Mouse (Mus musculus) ES-Bruce4 (cell line): ENCODE results near the gene Dazap2. TPM values are rescaled to one million over a fixed set of nuclear protein-coding genes. Genes with fewer than 3 reads are reported as not detected.

ENCODE experiments used
- H3K27ac ChIP-seq: 2 replicates; pipeline ENCODE4 v1.5.1; 2012; ENCODE audit warnings: low read length, inconsistent platforms; ENCODE audit not compliant: insufficient read depth
- H3K27me3 ChIP-seq: 2 replicates; pipeline ENCODE4 v1.6.1; 2012; ENCODE audit warnings: mild to moderate bottlenecking, low read length, inconsistent platforms; ENCODE audit not compliant: control insufficient read depth, poor library complexity, insufficient read depth, severe bottlenecking
- H3K36me3 ChIP-seq: 2 replicates; pipeline ENCODE4 v1.6.1; 2012; ENCODE audit warnings: inconsistent platforms, mild to moderate bottlenecking, low read length, moderate library complexity; ENCODE audit not compliant: control insufficient read depth, poor library complexity, insufficient read depth, severe bottlenecking
- H3K4me1 ChIP-seq: one replicate; pipeline ENCODE4 v1.8.1; 2011; ENCODE audit warnings: low read length; ENCODE audit not compliant: control insufficient read depth, insufficient read depth
- H3K4me3 ChIP-seq: 2 replicates; pipeline ENCODE4 v1.5.1; 2011; ENCODE audit warnings: low read depth, mild to moderate bottlenecking, low read length
- H3K9ac ChIP-seq: 2 replicates; pipeline ENCODE4 v1.6.1; 2012; ENCODE audit warnings: low read depth, mild to moderate bottlenecking, inconsistent platforms; ENCODE audit not compliant: poor library complexity, severe bottlenecking
- H3K9me3 ChIP-seq: replicated peaks from 2 replicates; pipeline ENCODE4 v1.6.1; 2012; ENCODE audit warnings: mild to moderate bottlenecking, low read length, inconsistent platforms; ENCODE audit not compliant: control insufficient read depth, poor library complexity, insufficient read depth, severe bottlenecking
- CTCF ChIP-seq: IDR thresholded peaks from one replicate; pipeline ENCODE4 v1.8.1; 2011; ENCODE audit warnings: low read depth, low read length
- EP300 ChIP-seq: IDR thresholded peaks from 2 replicates; pipeline ENCODE4 v1.6.1; 2011; ENCODE audit warnings: low read depth, low read length; ENCODE audit not compliant: insufficient read depth
- POLR2A ChIP-seq: IDR thresholded peaks from one replicate; pipeline ENCODE4 v1.8.1; 2011; ENCODE audit warnings: low read length; ENCODE audit not compliant: insufficient read depth
- polyA plus RNA-seq: library from polyadenylated mRNA; stranded (reverse); fragments of >200 nt; gene quantifications from 2 replicates; pipeline ENCODE4 v1.2.4, GENCODE M21; 2011; ENCODE audit warnings: low read depth; ENCODE audit not compliant: missing spikeins, insufficient read depth, insufficient read length

The Dazap2 gene
- polyA plus RNA-seq, result 70.7 and 85.2 TPM in 2 replicates

- Histone ChIP-seq H3K36me3 (peaks cover 20% of the 10 kb centered on the region), H3K27me3 (no peaks in the 10 kb centered on the region), H3K27ac (peak within 1 kb of the TSS; percentile 52; the same call in 1 of the 2 replicates), H3K4me3 (peak within 1 kb of the TSS; percentile 96), H3K4me1 (peaks cover 1% of the 10 kb centered on the region), H3K9ac (peak within 1 kb of the TSS; percentile 93), H3K9me3 (no peaks in the 10 kb centered on the region)
- TF ChIP-seq POLR2A, result peak; percentile 78
- TF ChIP-seq CTCF, result no peak
- TF ChIP-seq EP300, result no peak
Observed at GRCm38 (mm10) chr15:100614996-100615824, at the start of gene Dazap2. Dazap2 (plus strand) TSS chr15:100615349.

- Histone ChIP-seq H3K27me3 (no peaks in the 10 kb centered on the region; the same call in 1 of the 2 replicates), H3K27ac (no peak overlapping the region), H3K4me3 (no peak overlapping the region), H3K9ac (no peak overlapping the region), H3K9me3 (no peaks in the 10 kb centered on the region), H3K4me1 (no peaks in the 10 kb centered on the region), H3K36me3 (no peaks in the 10 kb centered on the region)
- TF ChIP-seq EP300 (no peak), POLR2A (no peak), CTCF (no peak)
Observed at GRCm38 (mm10) chr15:100566531-100566930, 48.6 kb upstream of the Dazap2 start.

- TF ChIP-seq POLR2A (no peak), EP300 (no peak), CTCF (no peak)
- H3K4me1 ChIP-seq, result no peaks in the 10 kb centered on the region
- no peaks in the 10 kb centered on the region; the same call in 1 of the 2 replicates for H3K27me3 ChIP-seq
- no peak overlapping the region for H3K27ac ChIP-seq
- H3K9ac ChIP-seq, result no peak overlapping the region
- no peak overlapping the region for H3K4me3 ChIP-seq
- no peaks in the 10 kb centered on the region for H3K36me3 ChIP-seq
- no peaks in the 10 kb centered on the region for H3K9me3 ChIP-seq
Observed at GRCm38 (mm10) chr15:100569239-100569638, 45.9 kb upstream of the Dazap2 start.

- TF ChIP-seq CTCF, result no peak
- no peak for TF ChIP-seq EP300
- TF ChIP-seq POLR2A, result no peak
- no peak overlapping the region for H3K27ac ChIP-seq
Observed at GRCm38 (mm10) chr15:100573946-100574345, 41.2 kb upstream of the Dazap2 start.

GRCm38 (mm10) chr15:100574378-100574777, 40.8 kb upstream of the Dazap2 start:
- Histone ChIP-seq H3K4me1 (no peaks in the 10 kb centered on the region), H3K9ac (no peak overlapping the region), H3K9me3 (no peaks in the 10 kb centered on the region), H3K4me3 (no peak overlapping the region), H3K36me3 (no peaks in the 10 kb centered on the region), H3K27ac (no peak overlapping the region), H3K27me3 (no peaks in the 10 kb centered on the region)
- TF ChIP-seq CTCF, result no peak
- TF ChIP-seq EP300, result no peak
- TF ChIP-seq POLR2A, result no peak

More at GRCm38 (mm10) chr15:100573946-100574345, 41.2 kb upstream of the Dazap2 start:
- H3K4me3 ChIP-seq, result no peak overlapping the region
- H3K4me1 ChIP-seq, result no peaks in the 10 kb centered on the region
- no peaks in the 10 kb centered on the region for H3K36me3 ChIP-seq
- H3K9ac ChIP-seq, result no peak overlapping the region
- no peaks in the 10 kb centered on the region for H3K27me3 ChIP-seq
- H3K9me3 ChIP-seq, result no peaks in the 10 kb centered on the region

- no peak overlapping the region for H3K27ac ChIP-seq
- TF ChIP-seq EP300 (no peak), CTCF (no peak), POLR2A (no peak)
- no peaks in the 10 kb centered on the region for H3K27me3 ChIP-seq
- H3K9me3 ChIP-seq, result no peaks in the 10 kb centered on the region
- H3K36me3 ChIP-seq, result no peaks in the 10 kb centered on the region
- H3K9ac ChIP-seq, result no peak overlapping the region
- H3K4me1 ChIP-seq, result no peaks in the 10 kb centered on the region
- no peak overlapping the region for H3K4me3 ChIP-seq
Observed at GRCm38 (mm10) chr15:100575366-100575765, 39.8 kb upstream of the Dazap2 start.
